Mouse (Mus musculus): ENCODE results near the gene Arhgap15.

DNA sequence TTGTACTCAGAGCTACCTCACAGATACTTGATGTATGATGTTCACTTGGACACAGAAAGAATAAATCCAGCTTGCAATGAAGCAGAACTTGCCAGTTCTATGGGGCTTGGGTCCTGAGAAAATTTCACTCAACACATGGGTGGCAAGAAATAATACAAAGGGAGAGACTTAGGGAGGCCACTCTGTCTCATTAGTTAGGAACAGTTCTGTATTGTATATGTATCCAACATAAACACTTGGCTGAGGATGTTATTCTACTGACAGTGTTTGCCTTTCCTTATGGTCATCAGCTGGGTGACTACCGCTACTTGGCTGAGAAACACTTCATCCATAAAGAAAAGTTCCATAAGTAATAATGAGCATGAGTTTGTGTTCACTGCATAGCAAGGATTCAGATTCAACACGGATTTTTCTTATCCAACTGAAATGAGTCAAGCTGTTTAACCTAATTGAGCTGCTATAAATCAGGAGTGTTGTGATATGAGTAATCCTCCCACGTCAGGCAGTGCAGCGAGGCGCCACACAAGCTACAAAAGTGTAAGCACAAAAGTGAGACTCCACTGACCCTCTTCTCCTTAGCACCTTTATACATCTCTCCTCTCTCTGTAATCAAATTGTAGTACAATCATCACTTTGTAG is 607.7 kb downstream of the Arhgap15 start:
- TF ChIP-seq CTCF (IDR thresholded peaks at IDR 0.05; ENCODE audit: low read depth, low read length) (no peak), POLR2A (IDR thresholded peaks at IDR 0.05; ENCODE audit: extremely low read depth, insufficient read depth, low read length) (no peak)
